Mouse (Mus musculus) layer of hippocampus, postnatal 36 days (tissue): Measurements from ENCODE around the gene Fgf23. TPM values are rescaled to one million over a fixed set of nuclear protein-coding genes. Genes with fewer than 3 reads are reported as not detected.
A peak's percentile ranks its signal among the peaks of the same experiment; 100 is the strongest.

Experiments
- DNase-seq, 2 experiments: peaks; one replicate each; pipeline ENCODE4 v3.0.0; 2022
- total RNA-seq, 2 experiments: library from RNA; stranded (reverse); gene quantifications; 2 replicates each; pipeline ENCODE4 v1.2.3; 2021

Gene Fgf23
- total RNA-seq, 2 experiments from 2014 or later, result 0.25 to 0.48 TPM

GRCm38 (mm10) chr6:127114753-127115456, 42.2 kb downstream of the Fgf23 start:
- DNase-seq, result peak; percentile 35 to 54

DNA sequence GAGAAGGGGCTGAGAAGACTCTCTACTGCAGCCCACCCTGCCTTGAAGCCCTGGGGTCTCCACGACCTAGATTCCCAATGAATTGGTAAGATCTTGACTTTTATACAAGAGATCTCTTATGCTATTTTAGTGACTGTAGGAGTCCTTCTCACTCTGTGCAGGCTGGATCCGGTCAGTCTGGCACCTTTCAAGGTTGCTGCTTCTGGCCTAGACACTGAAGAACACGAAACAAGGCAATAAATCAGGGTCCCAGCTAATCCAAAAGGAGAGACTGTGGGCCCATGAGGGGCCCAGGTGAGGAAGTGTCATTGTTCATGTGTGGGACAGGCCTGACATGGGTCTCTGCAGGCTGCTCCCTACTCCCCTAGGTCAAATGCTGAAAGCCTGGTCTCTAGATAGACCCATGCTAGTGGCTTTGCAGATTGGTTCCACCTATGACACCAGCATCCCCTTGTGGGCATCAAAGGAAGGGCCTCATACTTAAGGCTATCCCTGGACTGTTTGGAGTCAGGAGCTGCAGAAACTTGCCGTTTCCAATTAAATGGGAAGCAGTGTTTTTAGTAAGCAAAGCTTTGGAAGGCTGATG, 49.6 kb downstream of the Fgf23 start:
- no peak for DNase-seq

- no peak for DNase-seq
These were observed 50.3 kb downstream of the Fgf23 start for GRCm38 (mm10) chr6:127122996-127123395.

GRCm38 (mm10) chr6:127123506-127123905, 50.8 kb downstream of the Fgf23 start:
- no peak for DNase-seq

DNA sequence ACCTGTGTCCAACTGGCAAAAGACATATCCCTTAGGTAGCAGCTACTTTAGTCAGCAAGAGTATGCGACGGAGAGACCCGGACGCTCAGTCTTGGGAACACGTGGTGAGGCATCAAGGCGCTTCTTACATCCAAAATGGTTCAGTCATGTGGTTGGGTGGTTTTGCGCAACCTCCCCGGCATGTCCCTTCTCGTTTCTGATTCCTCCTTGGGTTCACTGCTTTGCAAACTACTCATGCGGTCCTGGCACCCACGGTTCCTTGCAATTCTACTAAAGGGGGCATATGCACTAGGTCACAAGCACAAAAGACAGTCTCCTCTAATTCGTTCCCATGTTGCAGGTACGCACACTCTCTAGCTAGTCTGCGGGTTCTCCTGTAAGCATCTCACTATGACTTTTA, 57.0 kb downstream of the Fgf23 start:
- no peak for DNase-seq

GRCm38 (mm10) chr6:127130377-127130776, 57.7 kb downstream of the Fgf23 start:
- DNase-seq, result no peak

Other genes starting within 250 kb of the Fgf23 start
- gene Ndufa9, start 223.8 kb upstream of the Fgf23 start, total RNA-seq, result 100 to 1,000 TPM; 146 to 148 TPM
- gene Akap3, start 219.8 kb upstream of the Fgf23 start, total RNA-seq, result not detected
- gene Dyrk4, start 151.1 kb upstream of the Fgf23 start, total RNA-seq, result under 1 TPM; 0.18 to 0.32 TPM
- 1 to 10 TPM; 2.7 to 2.8 TPM for gene Rad51ap1, start 133.3 kb upstream of the Fgf23 start, total RNA-seq
- gene D6Wsu163e, start 132.9 kb upstream of the Fgf23 start, total RNA-seq, result 10 to 100 TPM; 45.7 to 46.1 TPM
- gene Fgf6, start 57.3 kb upstream of the Fgf23 start, total RNA-seq, result not detected
- 10 to 100 TPM; 27.6 to 31.7 TPM for gene Tigar, start 36.7 kb downstream of the Fgf23 start, total RNA-seq
- gene Ccnd2, start 79.3 kb downstream of the Fgf23 start, total RNA-seq, result 100 to 1,000 TPM; 144 to 150 TPM